Mouse (Mus musculus) E14TG2a.4 (cell line): Measurements from ENCODE around the gene Med15.
A peak's percentile ranks its signal among the peaks of the same experiment; 100 is the strongest.

ENCODE experiments used
- H3K27me3 ChIP-seq: 2 replicates; pipeline ENCODE4 v1.6.1; 2014; ENCODE audit warnings: low read length, control low read depth; ENCODE audit not compliant: insufficient read depth
- H3K36me3 ChIP-seq: 2 replicates; pipeline ENCODE4 v1.6.1; 2014; ENCODE audit warnings: low read length, control low read depth; ENCODE audit not compliant: insufficient read depth
- H3K4me1 ChIP-seq: replicated peaks from 2 replicates; pipeline ENCODE4 v1.6.1; 2014; ENCODE audit warnings: low read depth, low read length, control low read depth
- H3K4me3 ChIP-seq: replicated peaks from 2 replicates; pipeline ENCODE4 v1.5.1; 2014; ENCODE audit warnings: mild to moderate bottlenecking, low read length
- H3K9me3 ChIP-seq: 2 replicates; pipeline ENCODE4 v1.6.1; 2014; ENCODE audit warnings: low read length, control low read depth
- CTCF ChIP-seq: conservative IDR thresholded peaks from 2 replicates; pipeline ENCODE4 v1.5.1; 2014; ENCODE audit warnings: low read length
- NANOG ChIP-seq: IDR thresholded peaks from 2 replicates; pipeline ENCODE4 v1.6.1; 2014; ENCODE audit warnings: borderline replicate concordance, low read length, mixed read lengths
- POU5F1 ChIP-seq: IDR thresholded peaks from 2 replicates; pipeline ENCODE4 v1.6.1; 2014; ENCODE audit warnings: low read length, borderline replicate concordance

Med15 gene

GRCm38 (mm10) chr16:17759813-17760321 is 27.2 kb upstream of the Med15 start:
- no peak for TF ChIP-seq POU5F1
- TF ChIP-seq NANOG: no peak
- no peak for TF ChIP-seq CTCF
- H3K36me3 ChIP-seq: peaks cover 31% of the 10 kb centered on the region
- peaks cover 17% of the 10 kb centered on the region for H3K9me3 ChIP-seq
- H3K27me3 ChIP-seq: peaks cover 38% of the 10 kb centered on the region
- peaks cover 38% of the 10 kb centered on the region for H3K4me1 ChIP-seq
- H3K4me3 ChIP-seq: peak overlapping the region; percentile 80

DNA sequence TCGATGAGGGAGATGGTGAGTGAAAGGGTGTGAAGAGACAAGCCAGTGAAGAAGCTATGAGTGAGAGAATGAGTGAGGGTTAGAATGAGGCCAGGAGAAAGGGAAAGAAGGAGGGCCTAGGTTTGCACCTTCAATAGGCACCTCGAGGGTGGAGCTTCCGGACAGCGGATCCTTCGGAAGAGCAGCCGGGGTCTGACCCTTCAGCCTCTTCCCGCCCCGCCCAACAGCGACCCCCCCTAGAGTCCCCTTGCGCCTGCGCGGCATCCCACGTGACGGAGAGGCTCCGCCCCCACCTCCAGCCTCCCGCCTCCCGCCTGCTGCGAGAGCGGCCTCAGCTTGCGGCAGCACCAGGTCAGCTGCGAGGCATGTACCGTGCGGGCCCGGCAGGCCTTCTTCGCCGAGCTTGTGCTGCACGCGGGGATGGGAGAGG is 26.7 kb upstream of the Med15 start, which contains the start of gene Klhl22:
Gene Klhl22 (plus strand): TSS at position 275 of the 430 bp plus-strand sequence.
- Histone ChIP-seq H3K4me3 (peak within 1 kb of the TSS; percentile 80), H3K27me3 (peaks cover 41% of the 10 kb centered on the region), H3K4me1 (peaks cover 40% of the 10 kb centered on the region), H3K9me3 (peaks cover 17% of the 10 kb centered on the region), H3K36me3 (peaks cover 26% of the 10 kb centered on the region)
- no peak for TF ChIP-seq NANOG
- no peak for TF ChIP-seq POU5F1
- TF ChIP-seq CTCF: no peak

- no peak overlapping the region; the same call in 1 of the 2 replicates for H3K4me3 ChIP-seq
- TF ChIP-seq NANOG (no peak), CTCF (no peak), POU5F1 (no peak)
- H3K36me3 ChIP-seq: peaks cover 22% of the 10 kb centered on the region
- peaks cover 41% of the 10 kb centered on the region for H3K27me3 ChIP-seq
- H3K9me3 ChIP-seq: peaks cover 17% of the 10 kb centered on the region
- H3K4me1 ChIP-seq: peaks cover 40% of the 10 kb centered on the region
Measured at GRCm38 (mm10) chr16:17758902-17759301, 26.2 kb upstream of the Med15 start.

GRCm38 (mm10) chr16:17757756-17758155 is 25.1 kb upstream of the Med15 start:
- H3K27me3 ChIP-seq: peaks cover 50% of the 10 kb centered on the region
- H3K4me1 ChIP-seq: peaks cover 40% of the 10 kb centered on the region
- TF ChIP-seq POU5F1: no peak
- no peak for TF ChIP-seq CTCF
- TF ChIP-seq NANOG: no peak
- peaks cover 17% of the 10 kb centered on the region for H3K9me3 ChIP-seq
- H3K4me3 ChIP-seq: no peak overlapping the region
- H3K36me3 ChIP-seq: peaks cover 15% of the 10 kb centered on the region

- no peaks in the 10 kb centered on the region for H3K36me3 ChIP-seq
- peaks cover 44% of the 10 kb centered on the region for H3K27me3 ChIP-seq
- H3K4me1 ChIP-seq: peaks cover 16% of the 10 kb centered on the region
- TF ChIP-seq CTCF (no peak), NANOG (no peak), POU5F1 (no peak)
- H3K4me3 ChIP-seq: no peak overlapping the region
- peaks cover 17% of the 10 kb centered on the region for H3K9me3 ChIP-seq
Measured at GRCm38 (mm10) chr16:17753686-17754085, 21.0 kb upstream of the Med15 start.

DNA sequence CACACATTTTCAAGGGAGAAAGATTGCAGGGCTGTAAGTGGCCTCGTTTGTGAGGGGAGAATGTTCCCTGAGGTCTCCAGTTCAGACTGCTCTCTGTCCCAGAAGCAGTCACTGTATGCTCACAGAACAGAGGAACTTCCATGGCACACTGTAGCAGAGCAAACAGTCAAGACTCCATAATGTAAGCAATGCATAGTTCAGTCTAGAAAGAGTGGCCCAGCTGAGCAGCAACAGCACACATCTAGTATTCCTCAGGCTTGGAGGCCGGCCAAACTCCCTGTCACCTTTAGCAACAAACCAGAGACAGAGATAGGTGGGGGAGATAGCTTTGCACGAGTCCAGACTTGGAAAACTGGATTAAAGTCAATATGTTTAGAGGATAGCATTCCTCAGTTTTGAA is 20.3 kb upstream of the Med15 start:
- Histone ChIP-seq H3K4me1 (peaks cover 13% of the 10 kb centered on the region), H3K27me3 (peaks cover 44% of the 10 kb centered on the region), H3K36me3 (no peaks in the 10 kb centered on the region), H3K9me3 (peaks cover 17% of the 10 kb centered on the region), H3K4me3 (no peak overlapping the region)
- TF ChIP-seq NANOG: no peak
- no peak for TF ChIP-seq CTCF
- no peak for TF ChIP-seq POU5F1

- Histone ChIP-seq H3K4me1 (no peaks in the 10 kb centered on the region), H3K27me3 (peaks cover 23% of the 10 kb centered on the region), H3K9me3 (peaks cover 8% of the 10 kb centered on the region; the same call in 1 of the 2 replicates), H3K4me3 (no peak overlapping the region), H3K36me3 (no peaks in the 10 kb centered on the region)
- TF ChIP-seq POU5F1 (no peak), NANOG (no peak), CTCF (no peak)
Measured at GRCm38 (mm10) chr16:17745067-17745466, 12.4 kb upstream of the Med15 start.

DNA sequence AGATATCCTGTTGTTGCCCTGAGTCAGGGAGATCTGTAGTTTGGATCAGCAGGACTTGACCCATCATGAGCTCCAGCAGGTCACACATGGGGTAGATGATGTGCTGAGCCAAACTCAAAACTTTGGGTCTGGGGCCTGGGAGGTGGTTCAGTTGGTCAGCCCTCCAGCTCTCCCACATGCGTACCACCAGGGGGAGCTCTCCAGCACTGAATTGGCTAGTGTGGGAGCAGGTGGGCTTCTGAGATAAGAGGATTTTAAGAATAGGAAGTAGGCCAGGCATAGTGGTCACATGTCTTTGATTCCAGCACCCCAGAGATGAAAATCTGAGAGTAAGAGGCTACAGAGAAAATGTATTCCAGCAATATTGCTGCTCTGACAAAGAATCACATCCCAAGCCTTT is 11.8 kb upstream of the Med15 start:
- no peak overlapping the region for H3K4me3 ChIP-seq
- TF ChIP-seq NANOG (no peak), CTCF (peak; percentile 89), POU5F1 (no peak)
- H3K9me3 ChIP-seq: peaks cover 8% of the 10 kb centered on the region; the same call in 1 of the 2 replicates
- H3K4me1 ChIP-seq: no peaks in the 10 kb centered on the region
- H3K36me3 ChIP-seq: no peaks in the 10 kb centered on the region
- H3K27me3 ChIP-seq: peaks cover 26% of the 10 kb centered on the region

DNA sequence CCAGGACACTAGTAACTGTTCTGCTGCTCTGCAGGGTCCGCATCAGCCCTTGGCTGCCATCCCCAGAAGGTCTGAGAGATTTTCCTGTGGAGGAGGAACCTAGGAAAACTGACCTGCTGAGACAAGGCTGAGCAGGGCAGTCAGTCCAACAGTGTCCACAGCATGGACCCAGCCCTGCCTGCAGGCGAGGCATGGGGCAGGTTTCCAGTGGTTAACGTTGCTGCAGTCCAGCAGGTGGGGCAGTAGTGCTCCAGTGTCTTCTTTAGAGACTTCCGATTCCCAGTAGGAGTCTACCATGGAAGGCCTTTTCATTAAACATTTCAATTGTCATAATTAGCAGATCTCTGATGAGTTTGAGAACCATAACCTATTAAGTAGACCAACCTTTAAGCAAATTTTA is 10.6 kb upstream of the Med15 start:
- Histone ChIP-seq H3K4me3 (no peak overlapping the region), H3K36me3 (no peaks in the 10 kb centered on the region)

More for the DNA sequence above, 10.6 kb upstream of the Med15 start:
- Histone ChIP-seq H3K9me3 (peaks cover 8% of the 10 kb centered on the region; the same call in 1 of the 2 replicates), H3K4me1 (no peaks in the 10 kb centered on the region), H3K27me3 (peaks cover 31% of the 10 kb centered on the region)
- TF ChIP-seq CTCF: 0 out of 2 replicates have a peak, but pooled peaks have one; percentile 2
- no peak for TF ChIP-seq POU5F1
